Mouse (Mus musculus) adrenal gland, postnatal 36 days (tissue): ENCODE measurements around the gene Gm8906. TPM values are rescaled to one million over a fixed set of nuclear protein-coding genes. Genes with fewer than 3 reads are reported as not detected.
"Not testable (repeated sequence)": the region's sequence is repeated elsewhere in the genome, so short reads cannot be mapped to it uniquely, and the experiment has no call there.

ENCODE experiments used
- DNase-seq, 2 experiments: peaks; one replicate each; pipeline ENCODE4 v3.0.0; 2021; ENCODE audit warnings: mixed read lengths in 1 of 2
- long read RNA-seq, 2 experiments: library from polyadenylated mRNA; stranded (forward); transcript quantifications; one replicate each; pipeline ENCODE4 v2.0.0; 2021; ENCODE audit warnings: borderline sequencing depth in 2 of 2
- total RNA-seq, 2 experiments: library from RNA; stranded (reverse); gene quantifications; 2 replicates each; pipeline ENCODE4 v1.2.3; 2021

Gm8906 gene
- total RNA-seq = not detected
- long read RNA-seq, experiment 1 = 0 reads
- long read RNA-seq, experiment 2 = 0 reads

GRCm38 (mm10) chr5:11502385-11502784, at the start of gene Gm8906:
Gene Gm8906 (plus strand): TSS chr5:11502685.
- DNase-seq = not testable (repeated sequence)

Other genes with a start within 250 kb of the Gm8906 start
- gene Gm8890, start 246.7 kb upstream of the Gm8906 start, total RNA-seq = not detected
- gene Speer1, start 161.2 kb upstream of the Gm8906 start, total RNA-seq = not detected
- gene Gm8897, start 86.3 kb upstream of the Gm8906 start, total RNA-seq = not detected
- gene Gm6460, start 92.2 kb downstream of the Gm8906 start, total RNA-seq = not detected
- not detected for gene Gm8922, start 179.3 kb downstream of the Gm8906 start, total RNA-seq